Mouse (Mus musculus): ENCODE measurements around the gene Zfp62.

GRCm38 (mm10) chr11:49245176-49245575, 42.1 kb downstream of the Zfp62 start:
- TF ChIP-seq MAX (IDR thresholded peaks at IDR 0.05; ENCODE audit: low read depth) (no peak), CEBPB (IDR thresholded peaks at IDR 0.05; ENCODE audit: insufficient read depth, poor library complexity, severe bottlenecking) (no peak), E2F4 (IDR thresholded peaks at IDR 0.05; ENCODE audit: insufficient read depth) (no peak), POLR2A (IDR thresholded peaks at IDR 0.05; ENCODE audit: insufficient read length, low read depth) (no peak), REST (IDR thresholded peaks at IDR 0.05; ENCODE audit: insufficient read depth, insufficient read length) (no peak), TCF12 (IDR thresholded peaks at IDR 0.05; ENCODE audit: insufficient read depth, poor library complexity, severe bottlenecking) (no peak), MYOD1 (IDR thresholded peaks at IDR 0.05; ENCODE audit: control insufficient read depth in 1 of 3, insufficient read length in 2 of 3, low read depth in 2 of 3) (no peak), POLR2AphosphoS2 (IDR thresholded peaks at IDR 0.05; ENCODE audit: insufficient read length, low read depth) (no peak), TCF3 (IDR thresholded peaks at IDR 0.05; ENCODE audit: insufficient read length, low read depth) (no peak), MYOG (IDR thresholded peaks at IDR 0.05; ENCODE audit: control insufficient read depth in 1 of 3, insufficient read depth in 1 of 3, insufficient read length in 2 of 3, low read depth in 2 of 3) (no peak), USF1 (IDR thresholded peaks at IDR 0.05; ENCODE audit: low read depth) (peak; percentile 11), SRF (IDR thresholded peaks at IDR 0.05; ENCODE audit: control insufficient read depth, insufficient read length, low read depth) (no peak)

All from myocyte (in vitro differentiated cells).